Mouse (Mus musculus) erythroid progenitor cell, adult 5-6 weeks (primary cell): ENCODE results near the gene Ctsw. TPM values are rescaled to one million over a fixed set of nuclear protein-coding genes. Genes with fewer than 3 reads are reported as not detected.

Experiments
- ATAC-seq: replicated peaks from 2 replicates; pipeline ENCODE4 v1.8.0; 2016; ENCODE audit warnings: moderate number of reproducible peaks, mild to moderate bottlenecking, moderate TSS enrichment, inconsistent platforms; ENCODE audit not compliant: poor library complexity, low FRiP score, severe bottlenecking
- total RNA-seq, 2 experiments: library from RNA; stranded (forward) in 1 of 2; stranded (reverse) in 1 of 2; fragments of 150-400 nt in 1 of 2; fragments of 186-747, 209-891 nt in 1 of 2; gene quantifications; 2 replicates each; pipeline versions ENCODE4 v1.2.3 to v1.2.4; 2015 to 2017; ENCODE audit warnings: low replicate concordance in 2 of 2

Gene Ctsw
- total RNA-seq, 2 experiments from 2014 or later = 6.3 TPM; not detected in 1

DNA sequence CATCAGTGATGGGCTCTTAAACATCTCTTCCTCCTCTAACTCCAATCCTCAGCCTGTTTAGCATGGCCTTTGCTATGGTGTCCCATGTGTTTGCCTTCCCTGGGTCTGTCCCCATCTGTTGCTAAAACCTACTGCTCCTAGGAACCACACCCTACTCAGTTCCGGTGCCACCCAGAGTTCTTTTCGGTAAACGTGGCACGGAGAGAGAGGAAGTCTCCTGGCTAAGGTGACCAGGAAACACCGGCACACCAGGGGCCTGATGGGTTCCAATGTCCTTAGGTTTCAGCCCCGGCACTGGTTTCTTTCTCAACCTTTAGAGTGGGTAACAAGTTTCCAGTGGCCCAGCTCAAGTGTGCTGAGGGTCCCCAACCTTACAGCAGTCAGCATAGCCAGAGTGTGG, 47.7 kb downstream of the Ctsw start:
- ATAC-seq = no peak

DNA sequence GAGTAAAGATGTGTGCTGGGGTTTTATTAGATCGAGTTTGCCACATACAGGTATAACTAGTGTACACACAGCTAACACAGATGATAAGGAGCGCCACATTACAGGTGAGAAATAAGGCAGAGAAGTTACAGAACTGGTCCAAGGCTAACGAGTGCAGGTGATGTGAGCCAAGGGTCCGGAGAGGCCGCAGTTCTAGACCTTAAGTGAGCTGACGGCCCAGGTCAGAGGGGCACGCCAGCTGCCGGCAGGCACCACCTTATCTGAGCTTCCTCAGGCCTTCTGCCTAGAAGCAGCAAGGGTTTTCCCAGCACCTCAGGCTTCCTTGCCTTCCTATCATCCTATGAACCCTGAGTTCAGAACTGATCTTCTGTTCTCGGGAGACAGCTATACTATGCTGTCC, 48.7 kb downstream of the Ctsw start:
- ATAC-seq = no peak

DNA sequence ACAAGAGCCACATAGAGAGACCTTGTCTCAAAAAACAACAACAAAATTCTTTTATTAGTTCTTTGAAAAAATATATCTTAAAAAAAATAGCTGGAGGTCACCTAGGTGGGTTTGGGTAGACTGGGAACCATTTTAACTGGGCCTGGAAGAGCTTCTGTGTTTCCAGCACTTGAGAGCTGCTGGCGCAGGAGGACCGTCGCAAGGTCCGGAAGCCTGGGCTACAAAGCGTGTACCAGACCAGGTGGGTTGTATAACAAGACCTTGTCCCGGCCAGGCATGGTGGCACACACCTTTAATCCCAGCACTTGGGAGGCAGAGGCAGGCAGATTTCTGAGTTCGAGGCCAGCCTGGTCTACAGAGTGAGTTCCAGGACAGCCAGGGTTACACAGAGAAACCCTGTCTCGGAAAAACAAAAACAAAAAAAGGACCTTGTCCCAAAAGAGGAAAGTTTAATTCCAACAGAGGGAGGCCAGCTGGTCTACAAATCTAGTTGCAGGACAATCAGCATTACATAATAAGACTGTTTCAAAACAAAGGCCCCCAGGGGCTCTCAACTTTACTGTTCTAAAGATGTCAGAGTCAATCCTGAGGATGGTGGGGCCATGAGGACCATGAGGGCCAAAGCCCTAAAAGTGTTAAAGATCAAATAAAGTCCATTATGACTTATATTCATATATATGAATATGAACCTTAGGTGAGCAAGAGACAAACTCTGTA, 49.4 kb downstream of the Ctsw start:
- ATAC-seq = no peak

Other genes with a start within 250 kb of the Ctsw start
- gene Pacs1, start 195.4 kb downstream of the Ctsw start, total RNA-seq (2015; ENCODE audit: low replicate concordance) = 13.4 and 29.2 TPM in 2 replicates
- 6.8 and 15.5 TPM in 2 replicates for gene Pacs1, start 195.4 kb downstream of the Ctsw start, total RNA-seq (2017; ENCODE audit: low replicate concordance)
- 82.5 and 114 TPM in 2 replicates for gene Sf3b2, start 173.1 kb downstream of the Ctsw start, total RNA-seq (2015; ENCODE audit: low replicate concordance)
- gene Sf3b2, start 173.1 kb downstream of the Ctsw start, total RNA-seq (2017; ENCODE audit: low replicate concordance) = 107 and 146 TPM in 2 replicates
- not detected in 2 replicates for gene Gal3st3, start 170.2 kb downstream of the Ctsw start, total RNA-seq (2015; ENCODE audit: low replicate concordance)
- gene Gal3st3, start 170.2 kb downstream of the Ctsw start, total RNA-seq (2017; ENCODE audit: low replicate concordance) = not detected in 2 replicates
- gene Catsper1, start 132.8 kb downstream of the Ctsw start, total RNA-seq (2015; ENCODE audit: low replicate concordance) = not detected in 2 replicates
- not detected in 2 replicates for gene Catsper1, start 132.8 kb downstream of the Ctsw start, total RNA-seq (2017; ENCODE audit: low replicate concordance)
- 0.42 TPM in 1 of 2 replicates, not detected in the other for gene Cst6, start 118.9 kb downstream of the Ctsw start, total RNA-seq (2015; ENCODE audit: low replicate concordance)
- gene Cst6, start 118.9 kb downstream of the Ctsw start, total RNA-seq (2017; ENCODE audit: low replicate concordance) = not detected in 2 replicates
- gene Eif1ad, start 101.8 kb downstream of the Ctsw start, total RNA-seq (2015; ENCODE audit: low replicate concordance) = 26.0 and 27.0 TPM in 2 replicates
- gene Eif1ad, start 101.8 kb downstream of the Ctsw start, total RNA-seq (2017; ENCODE audit: low replicate concordance) = 33.9 and 45.0 TPM in 2 replicates
- 150 and 163 TPM in 2 replicates for gene Banf1, start 101.3 kb downstream of the Ctsw start, total RNA-seq (2015; ENCODE audit: low replicate concordance)
- gene Banf1, start 101.3 kb downstream of the Ctsw start, total RNA-seq (2017; ENCODE audit: low replicate concordance) = 29.1 and 34.9 TPM in 2 replicates
- gene Sart1, start 79.8 kb downstream of the Ctsw start, total RNA-seq (2015; ENCODE audit: low replicate concordance) = 73.4 and 90.8 TPM in 2 replicates
- gene Sart1, start 79.8 kb downstream of the Ctsw start, total RNA-seq (2017; ENCODE audit: low replicate concordance) = 62.2 and 94.3 TPM in 2 replicates
- gene Tsga10ip, start 66.0 kb downstream of the Ctsw start, total RNA-seq (2015; ENCODE audit: low replicate concordance) = not detected in 2 replicates
- gene Tsga10ip, start 66.0 kb downstream of the Ctsw start, total RNA-seq (2017; ENCODE audit: low replicate concordance) = not detected in 2 replicates
- gene Drap1, start 43.5 kb downstream of the Ctsw start, total RNA-seq (2015; ENCODE audit: low replicate concordance) = 22.3 and 31.0 TPM in 2 replicates
- 8.3 and 25.4 TPM in 2 replicates for gene Drap1, start 43.5 kb downstream of the Ctsw start, total RNA-seq (2017; ENCODE audit: low replicate concordance)
- 11.7 and 16.2 TPM in 2 replicates for gene AI837181, start 43.4 kb downstream of the Ctsw start, total RNA-seq (2015; ENCODE audit: low replicate concordance)
- gene AI837181, start 43.4 kb downstream of the Ctsw start, total RNA-seq (2017; ENCODE audit: low replicate concordance) = 1.9 and 13.7 TPM in 2 replicates
- gene Fosl1, start 21.0 kb downstream of the Ctsw start, total RNA-seq (2015; ENCODE audit: low replicate concordance) = not detected in 2 replicates
- not detected in 2 replicates for gene Fosl1, start 21.0 kb downstream of the Ctsw start, total RNA-seq (2017; ENCODE audit: low replicate concordance)
- gene Ccdc85b, start 10.6 kb downstream of the Ctsw start, total RNA-seq (2015; ENCODE audit: low replicate concordance) = not detected in 2 replicates
- gene Ccdc85b, start 10.6 kb downstream of the Ctsw start, total RNA-seq (2017; ENCODE audit: low replicate concordance) = 1.2 TPM in 1 of 2 replicates, not detected in the other
- 11.5 and 21.8 TPM in 2 replicates for gene Fibp, start 7.9 kb downstream of the Ctsw start, total RNA-seq (2015; ENCODE audit: low replicate concordance)
- 29.0 and 32.5 TPM in 2 replicates for gene Fibp, start 7.9 kb downstream of the Ctsw start, total RNA-seq (2017; ENCODE audit: low replicate concordance)
- gene Efemp2, start 5.4 kb upstream of the Ctsw start, total RNA-seq (2015; ENCODE audit: low replicate concordance) = 5.0 TPM in 1 of 2 replicates, not detected in the other
- gene Efemp2, start 5.4 kb upstream of the Ctsw start, total RNA-seq (2017; ENCODE audit: low replicate concordance) = not detected in 2 replicates
- gene Mus81, start 19.9 kb upstream of the Ctsw start, total RNA-seq (2015; ENCODE audit: low replicate concordance) = 2.5 and 59.5 TPM in 2 replicates
- 6.5 and 11.2 TPM in 2 replicates for gene Mus81, start 19.9 kb upstream of the Ctsw start, total RNA-seq (2017; ENCODE audit: low replicate concordance)
- 720 and 762 TPM in 2 replicates for gene Cfl1, start 21.9 kb upstream of the Ctsw start, total RNA-seq (2015; ENCODE audit: low replicate concordance)
- 460 and 469 TPM in 2 replicates for gene Cfl1, start 21.9 kb upstream of the Ctsw start, total RNA-seq (2017; ENCODE audit: low replicate concordance)
- 21.4 and 25.6 TPM in 2 replicates for gene 1700020D05Rik, start 35.3 kb upstream of the Ctsw start, total RNA-seq (2015; ENCODE audit: low replicate concordance)
- gene 1700020D05Rik, start 35.3 kb upstream of the Ctsw start, total RNA-seq (2017; ENCODE audit: low replicate concordance) = 13.8 and 18.7 TPM in 2 replicates
- 35.3 and 43.6 TPM in 2 replicates for gene Snx32, start 42.0 kb upstream of the Ctsw start, total RNA-seq (2015; ENCODE audit: low replicate concordance)
- 42.5 and 42.7 TPM in 2 replicates for gene Snx32, start 42.0 kb upstream of the Ctsw start, total RNA-seq (2017; ENCODE audit: low replicate concordance)
- gene Ovol1, start 92.1 kb upstream of the Ctsw start, total RNA-seq (2015; ENCODE audit: low replicate concordance) = not detected in 2 replicates
- not detected in 2 replicates for gene Ovol1, start 92.1 kb upstream of the Ctsw start, total RNA-seq (2017; ENCODE audit: low replicate concordance)
- 3.8 and 8.3 TPM in 2 replicates for gene Ap5b1, start 99.5 kb upstream of the Ctsw start, total RNA-seq (2015; ENCODE audit: low replicate concordance)
- gene Ap5b1, start 99.5 kb upstream of the Ctsw start, total RNA-seq (2017; ENCODE audit: low replicate concordance) = 6.4 and 11.0 TPM in 2 replicates
- gene Rnaseh2c, start 133.4 kb upstream of the Ctsw start, total RNA-seq (2015; ENCODE audit: low replicate concordance) = 87.2 and 123 TPM in 2 replicates
- gene Rnaseh2c, start 133.4 kb upstream of the Ctsw start, total RNA-seq (2017; ENCODE audit: low replicate concordance) = 36.2 and 100.0 TPM in 2 replicates
- gene Kat5, start 141.7 kb upstream of the Ctsw start, total RNA-seq (2015; ENCODE audit: low replicate concordance) = 31.0 and 42.8 TPM in 2 replicates
- 29.1 and 35.0 TPM in 2 replicates for gene Kat5, start 141.7 kb upstream of the Ctsw start, total RNA-seq (2017; ENCODE audit: low replicate concordance)
- 18.4 and 26.0 TPM in 2 replicates for gene Rela, start 169.0 kb upstream of the Ctsw start, total RNA-seq (2015; ENCODE audit: low replicate concordance)
- 7.2 and 14.8 TPM in 2 replicates for gene Rela, start 169.0 kb upstream of the Ctsw start, total RNA-seq (2017; ENCODE audit: low replicate concordance)
- 97.7 and 126 TPM in 2 replicates for gene Sipa1, start 195.2 kb upstream of the Ctsw start, total RNA-seq (2015; ENCODE audit: low replicate concordance)
- gene Sipa1, start 195.2 kb upstream of the Ctsw start, total RNA-seq (2017; ENCODE audit: low replicate concordance) = 127 and 129 TPM in 2 replicates
- 12.2 and 13.7 TPM in 2 replicates for gene Map3k11, start 220.2 kb upstream of the Ctsw start, total RNA-seq (2015; ENCODE audit: low replicate concordance)
- 9.4 and 14.1 TPM in 2 replicates for gene Map3k11, start 220.2 kb upstream of the Ctsw start, total RNA-seq (2017; ENCODE audit: low replicate concordance)
- gene Pcnx3, start 220.4 kb upstream of the Ctsw start, total RNA-seq (2015; ENCODE audit: low replicate concordance) = 31.4 and 61.3 TPM in 2 replicates
- 44.7 and 54.5 TPM in 2 replicates for gene Pcnx3, start 220.4 kb upstream of the Ctsw start, total RNA-seq (2017; ENCODE audit: low replicate concordance)
- not detected in 2 replicates for gene Kcnk7, start 235.9 kb upstream of the Ctsw start, total RNA-seq (2015; ENCODE audit: low replicate concordance)
- not detected in 2 replicates for gene Kcnk7, start 235.9 kb upstream of the Ctsw start, total RNA-seq (2017; ENCODE audit: low replicate concordance)